Mouse (Mus musculus) CD4-positive, CD25-positive, alpha-beta regulatory T cell, adult 2 months (primary cell): ENCODE measurements around the gene Phactr1.

Source experiments
- DNase-seq: peaks from one replicate; pipeline ENCODE4 v3.0.0-alpha.2; 2012; ENCODE audit warnings: low read depth, low spot score

Gene Phactr1

GRCm38 (mm10) chr13:42680391-42680994 lies at the start of gene Phactr1:
TSS of gene Phactr1 (plus strand) at chr13:42680623.
- no peak for DNase-seq

GRCm38 (mm10) chr13:42634908-42635307 lies 45.5 kb upstream of the Phactr1 start:
- DNase-seq: no peak

DNA sequence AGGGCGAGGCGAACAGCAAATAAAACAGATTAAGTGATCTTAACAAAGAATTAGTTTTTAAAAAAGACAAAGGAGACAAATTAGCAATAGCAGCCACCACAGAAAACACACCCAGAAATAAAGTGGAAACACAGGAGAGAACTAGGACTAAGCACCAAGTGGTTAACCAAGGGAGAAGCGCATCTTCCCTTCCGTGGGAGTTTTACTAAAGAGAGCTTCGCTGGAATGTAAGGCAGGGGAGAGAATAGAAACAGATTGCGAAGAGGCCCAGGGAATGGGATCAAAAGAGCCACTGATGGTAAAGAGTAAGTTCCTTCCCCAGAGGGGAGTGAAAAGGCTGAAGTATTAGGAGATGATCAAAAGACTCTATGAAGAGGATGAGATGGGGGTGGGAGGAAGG lies 30.2 kb upstream of the Phactr1 start:
- DNase-seq: no peak

- DNase-seq: no peak
Observed at GRCm38 (mm10) chr13:42656643-42657315, 23.6 kb upstream of the Phactr1 start.

DNA sequence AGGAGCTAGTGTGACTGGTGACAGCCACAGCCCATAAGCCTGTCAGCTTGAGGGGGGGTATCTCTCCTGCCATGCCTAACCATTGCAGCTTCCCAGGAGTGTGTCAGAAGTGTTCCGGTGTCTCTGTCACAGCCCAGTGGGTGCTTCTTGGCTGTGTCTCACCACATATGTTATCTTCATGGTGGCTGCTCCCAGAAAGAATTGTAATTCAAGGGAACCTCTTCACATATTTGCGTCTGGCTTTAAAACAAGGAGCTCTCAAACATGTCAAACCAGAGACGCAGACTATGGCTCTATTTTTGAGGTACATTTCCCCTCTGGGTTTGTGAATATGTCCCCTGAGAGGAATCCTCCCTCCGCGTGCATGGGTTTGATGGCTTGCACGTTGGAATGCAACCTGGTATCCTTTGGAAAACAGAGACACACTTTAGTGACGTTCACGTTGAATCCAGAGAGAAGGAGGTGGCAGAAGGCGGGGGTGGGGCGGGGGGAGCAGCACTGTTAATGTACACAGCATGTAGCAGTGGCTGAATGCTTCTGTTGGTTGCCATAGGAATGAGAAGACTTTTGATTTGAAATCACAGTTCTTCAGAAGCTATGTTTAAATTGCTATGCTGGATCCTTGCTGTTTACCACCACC lies 8.7 kb upstream of the Phactr1 start:
- DNase-seq: no peak

DNA sequence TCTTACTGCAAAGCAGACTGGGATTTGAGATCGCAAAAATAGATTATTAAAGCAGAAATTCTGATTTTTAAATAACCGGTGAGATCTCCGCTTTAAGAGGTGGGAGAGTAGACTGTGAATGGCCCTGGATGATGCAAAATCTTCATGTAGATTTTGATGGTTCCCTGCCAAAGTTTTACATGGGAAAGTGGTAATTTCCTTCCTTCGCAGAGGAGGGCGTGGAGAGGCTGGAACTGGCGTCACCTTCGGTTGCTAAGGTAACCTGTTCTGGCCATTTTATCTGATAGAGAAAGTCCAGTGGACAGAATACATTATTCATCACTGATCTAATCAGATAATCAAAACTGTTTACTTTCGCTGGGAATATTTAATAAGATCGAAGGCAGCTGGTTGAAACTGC lies 876 bp downstream of the Phactr1 start:
- DNase-seq: no peak

DNA sequence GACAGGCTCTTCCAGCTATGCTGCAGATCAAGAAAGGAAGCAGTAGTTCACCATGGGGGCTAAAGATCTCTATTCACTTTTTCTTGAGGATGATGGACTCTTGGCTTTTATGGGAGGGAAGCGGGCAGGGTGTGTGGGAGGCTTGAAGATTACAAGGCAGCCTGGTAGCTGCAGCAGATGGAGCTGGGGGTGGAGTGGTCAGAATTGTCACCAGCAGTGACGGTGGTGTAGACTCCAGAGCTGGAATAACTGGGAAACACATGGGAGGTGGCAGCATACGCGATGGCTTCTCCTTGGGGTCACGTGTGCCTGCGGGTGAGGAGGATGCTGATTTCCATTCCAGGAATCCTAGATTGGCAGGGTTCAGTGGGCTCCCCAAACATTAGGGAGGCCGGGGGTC lies 3.8 kb downstream of the Phactr1 start:
- no peak for DNase-seq

- DNase-seq: no peak
Observed at GRCm38 (mm10) chr13:42692233-42692632, 11.8 kb downstream of the Phactr1 start.

GRCm38 (mm10) chr13:42696641-42697040 lies 16.2 kb downstream of the Phactr1 start:
- no peak for DNase-seq

DNA sequence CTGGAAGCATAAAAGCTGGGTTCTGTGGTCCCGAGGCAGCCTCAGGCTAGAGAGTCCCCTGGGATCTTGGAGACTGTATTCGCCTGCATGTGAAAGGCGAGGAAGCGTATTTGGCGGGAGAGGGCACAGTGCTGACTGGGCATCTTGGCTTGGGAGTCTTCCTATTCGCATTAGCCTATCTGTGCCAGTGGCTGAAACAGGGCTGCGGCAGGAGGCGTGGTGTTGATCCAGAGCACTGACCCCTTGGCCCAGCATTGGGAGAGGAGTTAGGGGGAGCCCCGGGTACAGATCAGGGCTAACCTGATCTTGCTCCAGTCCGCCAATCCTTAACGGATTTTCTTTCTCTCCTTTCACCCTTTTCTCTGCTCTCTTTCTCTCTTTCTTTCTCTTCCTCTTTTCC lies 28.7 kb downstream of the Phactr1 start:
- no peak for DNase-seq

- no peak for DNase-seq
Observed at GRCm38 (mm10) chr13:42709611-42710331, 29.3 kb downstream of the Phactr1 start.

DNA sequence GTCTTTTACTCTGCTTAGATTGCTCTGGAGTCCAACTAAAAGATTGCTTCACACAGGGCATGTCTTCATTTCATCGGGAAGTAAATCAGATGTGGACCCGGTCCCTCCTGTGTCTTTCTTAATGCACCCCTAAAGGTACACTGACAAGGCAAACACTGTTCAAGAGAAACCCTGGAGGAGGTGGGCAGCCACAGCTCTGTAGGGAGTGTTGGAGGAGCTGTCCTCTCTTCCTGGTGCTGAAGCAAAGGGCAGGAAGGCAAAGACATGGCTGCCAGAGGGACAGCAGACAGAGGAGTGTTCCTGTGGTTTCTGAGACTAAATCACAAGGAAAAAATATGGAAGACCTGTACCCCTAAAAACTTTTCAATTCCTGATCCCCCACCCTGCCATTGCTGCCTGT lies 31.1 kb downstream of the Phactr1 start:
- DNase-seq: no peak

DNA sequence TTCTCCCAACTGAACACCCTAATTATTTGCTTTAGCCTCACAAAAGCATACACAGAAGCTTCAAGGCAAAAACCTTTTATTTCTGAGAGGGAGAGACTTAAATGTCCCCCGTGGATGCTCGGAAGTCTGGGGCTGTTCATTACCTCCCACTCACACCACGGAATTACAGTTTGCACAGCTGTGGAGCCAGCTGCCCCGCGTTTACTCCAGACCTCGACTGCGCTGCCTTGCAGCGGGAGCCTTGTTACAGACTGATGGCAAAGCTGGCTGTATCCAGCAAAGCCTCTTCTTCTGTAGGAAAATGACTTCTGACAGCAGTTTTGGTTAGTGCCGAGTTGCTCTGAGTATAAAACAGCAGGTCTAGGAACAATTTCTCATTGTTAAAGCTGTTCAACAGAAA lies 39.0 kb downstream of the Phactr1 start:
- DNase-seq: no peak

DNA sequence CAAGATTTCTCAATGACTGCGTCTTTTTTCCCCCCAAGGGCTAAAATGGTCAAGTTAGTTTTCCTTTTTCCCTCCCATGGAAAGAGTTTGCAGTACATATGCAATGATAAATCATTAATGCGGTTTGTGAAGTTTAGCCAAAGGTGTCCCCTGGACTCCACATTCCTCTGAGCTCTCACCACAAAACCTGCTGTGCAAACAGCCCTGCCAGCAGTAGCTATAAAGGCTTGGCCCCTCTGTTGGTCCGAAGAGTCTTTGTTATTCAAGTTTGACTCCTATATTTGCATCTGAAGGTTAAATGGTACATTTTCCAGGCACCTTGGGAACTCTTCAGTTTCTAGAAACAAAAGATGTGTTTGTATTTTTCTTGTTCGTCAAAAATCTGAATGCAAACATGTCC lies 39.7 kb downstream of the Phactr1 start:
- DNase-seq: no peak

DNA sequence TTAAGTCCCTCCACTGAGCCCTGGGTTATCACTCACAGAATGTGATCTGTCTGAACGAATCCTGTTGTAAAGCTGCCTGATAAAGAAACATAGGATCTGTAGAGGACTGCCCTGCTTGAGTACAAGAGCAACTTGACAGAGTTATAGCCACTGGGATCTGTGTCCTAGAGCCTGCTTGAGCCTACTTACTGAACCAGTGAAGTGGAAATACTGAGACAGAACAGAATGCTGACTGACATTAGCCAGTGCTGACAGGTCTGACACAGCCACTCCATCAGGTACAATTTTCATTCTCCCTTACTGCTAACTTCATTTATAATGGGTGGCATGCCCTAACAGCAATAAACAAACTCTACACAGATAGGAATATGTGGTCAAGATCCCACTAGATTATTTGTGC lies 40.2 kb downstream of the Phactr1 start:
- DNase-seq: no peak

DNA sequence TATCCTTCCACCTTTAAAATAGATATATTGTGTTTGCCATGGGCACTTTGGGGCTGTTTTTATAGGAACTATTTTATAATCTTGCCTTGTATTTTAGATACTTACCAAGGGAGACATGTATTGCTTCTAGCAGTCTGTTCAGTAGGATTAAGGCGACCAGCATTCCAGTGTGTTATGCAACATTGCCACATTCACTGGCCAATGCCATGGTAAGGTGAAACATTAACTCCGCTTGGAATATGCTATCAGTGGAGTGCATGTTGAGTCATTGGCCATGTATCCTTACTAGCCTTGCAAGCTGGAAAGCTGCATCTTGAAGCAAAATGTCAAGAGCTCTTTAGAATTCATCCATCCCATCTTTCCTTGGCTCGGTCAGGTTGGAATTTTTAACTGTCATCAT lies 43.6 kb downstream of the Phactr1 start:
- no peak for DNase-seq

DNA sequence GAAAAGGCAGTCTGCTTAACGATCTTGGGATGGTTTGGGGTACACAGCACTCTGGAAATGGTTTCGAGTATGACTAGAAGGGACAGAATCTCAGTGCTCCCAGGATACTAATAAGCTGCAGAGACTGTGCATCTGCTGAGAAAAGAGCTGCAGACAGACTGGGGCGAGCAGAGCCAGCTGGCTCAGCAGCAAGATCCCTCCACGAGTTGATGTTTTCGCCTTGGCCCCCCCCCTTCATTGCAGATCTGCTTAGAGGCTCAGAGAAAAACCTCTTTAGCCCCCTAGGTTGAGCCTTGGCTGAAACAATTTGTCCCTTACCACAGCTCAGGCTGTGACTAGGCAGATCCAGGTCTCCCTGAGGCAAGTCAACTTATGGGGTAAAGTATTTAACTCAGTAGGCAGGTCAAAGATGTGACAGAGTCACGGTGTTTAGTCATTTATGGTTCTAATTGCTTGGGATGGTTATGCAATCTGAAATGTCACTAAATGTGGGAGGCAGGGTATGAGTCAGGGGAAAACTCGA lies 45.3 kb downstream of the Phactr1 start:
- no peak for DNase-seq

DNA sequence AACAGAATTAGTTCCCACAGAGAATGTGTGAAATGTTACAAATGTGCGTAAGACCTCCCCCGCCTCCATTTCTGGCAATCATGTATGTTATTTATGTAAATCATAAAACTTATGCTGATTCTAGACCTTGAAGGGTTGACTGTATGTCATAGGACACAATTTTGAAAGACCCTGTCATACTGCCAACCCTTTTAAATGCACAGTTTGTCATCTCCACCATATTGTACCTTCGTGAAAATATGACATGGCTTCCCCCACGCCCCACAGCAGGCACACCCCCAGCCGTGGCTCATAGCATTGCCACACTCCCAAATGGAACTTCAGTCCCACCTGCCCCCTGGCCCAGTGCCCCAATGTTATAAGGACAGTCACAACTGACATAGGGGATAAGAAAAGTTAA lies 57.1 kb downstream of the Phactr1 start:
- DNase-seq: no peak

- no peak for DNase-seq
Observed at GRCm38 (mm10) chr13:42738152-42738551, 57.7 kb downstream of the Phactr1 start.

DNA sequence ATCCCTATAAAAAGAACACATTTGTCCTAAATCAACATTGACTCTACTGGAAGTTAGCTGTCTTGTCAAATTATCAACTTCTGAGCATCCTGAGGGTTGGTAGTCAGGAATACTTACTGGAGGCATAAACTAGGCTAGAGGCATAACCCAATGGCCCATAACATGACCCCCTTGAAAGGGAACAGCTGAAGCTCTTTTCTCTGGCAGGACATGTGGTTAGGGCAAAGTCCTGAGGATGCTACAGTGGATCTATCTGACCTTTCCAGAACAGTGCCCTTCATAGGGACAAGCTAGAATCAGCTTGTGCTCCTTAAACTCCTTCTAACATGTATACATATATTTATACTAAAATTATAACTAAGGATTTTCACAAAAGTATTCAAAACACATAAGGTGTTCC lies 61.8 kb downstream of the Phactr1 start:
- no peak for DNase-seq

GRCm38 (mm10) chr13:42744467-42744866 lies 64.0 kb downstream of the Phactr1 start:
- DNase-seq: no peak

- no peak for DNase-seq
Observed at GRCm38 (mm10) chr13:42757654-42758400, 77.4 kb downstream of the Phactr1 start.
